Mouse (Mus musculus): ENCODE data around the gene Nudt17. TPM values are rescaled to one million over a fixed set of nuclear protein-coding genes. Genes with fewer than 3 reads are reported as not detected.

Gene Nudt17
- polyA plus RNA-seq, 1 experiment from 2014 or later, result 8.2 TPM

DNA sequence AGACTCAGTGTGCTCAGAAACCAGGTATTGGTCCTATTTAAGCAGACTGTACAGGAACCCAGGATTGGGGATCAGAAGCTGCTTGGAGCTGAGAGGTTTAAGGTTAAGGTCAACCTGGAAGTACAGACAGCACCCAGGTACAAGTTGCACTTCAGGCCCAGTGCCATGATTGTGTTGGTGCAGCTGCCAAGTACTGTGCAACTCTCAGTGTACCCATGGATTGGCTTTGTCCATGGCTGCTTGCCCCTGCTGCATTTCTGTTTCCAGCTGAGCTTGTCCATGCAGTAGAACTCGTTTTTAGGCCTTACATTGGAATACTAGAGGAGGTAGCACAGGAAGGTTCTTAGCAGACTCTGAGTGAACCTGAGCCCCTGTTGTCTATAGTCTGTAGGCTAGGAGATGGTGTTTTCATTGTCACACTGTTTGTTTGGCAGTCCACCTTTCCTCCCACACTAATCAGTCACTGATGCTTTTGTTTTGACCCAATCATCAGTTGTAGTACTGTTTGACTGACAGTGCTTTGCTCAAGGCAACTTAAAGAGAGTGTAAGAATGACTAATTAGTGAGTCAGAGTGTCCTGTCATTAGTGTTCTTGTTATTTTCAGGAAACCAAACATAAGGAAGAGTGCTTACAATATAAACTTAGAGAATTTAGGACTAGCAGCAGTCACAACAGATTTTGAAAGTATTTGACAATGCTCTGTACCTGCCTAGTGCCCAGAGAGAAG lies 28.8 kb upstream of the Nudt17 start:
- Histone ChIP-seq H3K27me3 (ENCODE audit: insufficient read depth, low read length) (no peaks in the 10 kb centered on the region), H3K4me2 (no peak overlapping the region), H3K4me1 (ENCODE audit: insufficient read depth) (no peaks in the 10 kb centered on the region), H3K9ac (no peak overlapping the region), H3K9me3 (ENCODE audit: low read depth, low read length) (no peaks in the 10 kb centered on the region), H3K36me3 (ENCODE audit: insufficient read depth) (no peaks in the 10 kb centered on the region), H3K4me3 (ENCODE audit: low read depth, low read length) (no peak overlapping the region), H3K27ac (ENCODE audit: low read depth) (no peak overlapping the region)
- 48% methylated on average over 1 of the region's 1 CpGs for WGBS
- no peak for ATAC-seq (ENCODE audit: insufficient read depth)
- DNase-seq, result no peak
- no peak for TF ChIP-seq CTCF (IDR thresholded peaks at IDR 0.05; ENCODE audit: low read depth)

DNA sequence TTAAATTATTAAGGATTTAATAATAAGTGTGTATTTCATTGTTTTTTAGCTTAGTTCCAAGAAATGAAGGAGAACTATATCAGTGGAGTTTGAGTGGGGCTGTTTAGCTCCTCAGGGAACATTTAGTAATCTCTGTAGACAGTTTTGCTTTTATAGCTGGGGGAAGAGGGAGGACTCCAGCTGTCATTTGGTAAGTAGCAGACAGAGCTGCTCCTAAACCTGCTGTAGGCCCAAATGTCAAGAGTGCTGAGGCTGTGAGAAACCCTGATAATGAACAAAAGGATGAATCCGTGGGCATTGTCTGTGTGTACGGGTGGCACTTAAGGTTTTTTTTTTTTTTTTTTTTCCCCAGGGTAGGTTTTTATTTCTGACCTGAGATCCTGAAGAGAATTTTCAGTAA lies 26.8 kb upstream of the Nudt17 start:
- Histone ChIP-seq H3K9me3 (ENCODE audit: low read depth, low read length) (no peaks in the 10 kb centered on the region), H3K4me1 (ENCODE audit: insufficient read depth) (no peaks in the 10 kb centered on the region), H3K27me3 (ENCODE audit: insufficient read depth, low read length) (no peaks in the 10 kb centered on the region), H3K27ac (ENCODE audit: low read depth) (no peak overlapping the region), H3K36me3 (ENCODE audit: insufficient read depth) (no peaks in the 10 kb centered on the region), H3K9ac (no peak overlapping the region), H3K4me3 (ENCODE audit: low read depth, low read length) (no peak overlapping the region), H3K4me2 (no peak overlapping the region)
- 81% methylated on average over 2 of the region's 2 CpGs for WGBS
- DNase-seq (no peak), ATAC-seq (ENCODE audit: insufficient read depth) (no peak)
- TF ChIP-seq CTCF (IDR thresholded peaks at IDR 0.05; ENCODE audit: low read depth), result no peak

DNA sequence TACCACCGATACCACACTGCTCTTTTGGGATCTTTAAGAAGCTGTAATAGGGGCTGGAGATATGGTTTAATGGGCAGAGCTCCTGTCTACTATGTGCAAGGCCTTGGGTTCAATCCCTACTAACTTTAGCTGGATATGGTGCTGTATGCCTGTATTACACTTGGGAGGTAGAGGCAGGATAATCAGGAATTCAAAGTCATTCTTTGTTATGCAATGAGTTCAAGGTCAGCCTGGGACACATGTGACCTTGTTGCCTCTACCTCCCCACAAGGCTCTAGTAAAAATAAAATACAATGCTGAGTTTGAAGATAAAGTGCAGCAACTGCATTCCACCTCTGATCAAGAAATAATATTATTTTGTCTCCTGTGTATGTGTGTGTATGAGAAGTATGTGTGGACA lies 25.6 kb upstream of the Nudt17 start:
- H3K4me2 ChIP-seq, result no peak overlapping the region
- DNase-seq (no peak), ATAC-seq (ENCODE audit: insufficient read depth) (no peak)
- H3K9me3 ChIP-seq (ENCODE audit: low read depth, low read length), result no peaks in the 10 kb centered on the region
- H3K27ac ChIP-seq (ENCODE audit: low read depth), result no peak overlapping the region
- WGBS, result 93% methylated on average over 1 of the region's 1 CpGs
- no peak overlapping the region for H3K4me3 ChIP-seq (ENCODE audit: low read depth, low read length)
- no peak for TF ChIP-seq CTCF (IDR thresholded peaks at IDR 0.05; ENCODE audit: low read depth)
- no peaks in the 10 kb centered on the region for H3K27me3 ChIP-seq (ENCODE audit: insufficient read depth, low read length)
- no peak overlapping the region for H3K9ac ChIP-seq
- no peaks in the 10 kb centered on the region for H3K36me3 ChIP-seq (ENCODE audit: insufficient read depth)
- H3K4me1 ChIP-seq (ENCODE audit: insufficient read depth), result peaks cover 7% of the 10 kb centered on the region

DNA sequence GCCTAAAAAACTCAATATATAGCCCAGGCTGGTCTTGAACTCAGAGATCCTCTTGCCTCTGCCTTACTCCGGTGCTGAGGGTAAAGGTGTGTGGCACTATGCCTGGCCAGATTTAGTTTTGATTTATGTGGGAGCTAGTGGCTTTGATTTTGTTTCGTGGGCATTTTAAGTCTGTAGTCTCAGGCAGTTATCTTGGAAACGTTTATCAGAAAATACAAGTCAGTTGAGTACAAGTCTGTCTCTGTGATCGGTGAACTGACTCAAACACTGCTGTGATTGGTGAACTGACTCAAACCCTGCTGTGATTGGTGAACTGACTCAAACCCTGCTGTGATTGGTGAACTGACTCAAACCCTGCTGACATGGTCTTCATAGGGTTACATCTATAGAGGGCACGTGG lies 22.4 kb upstream of the Nudt17 start:
- no peak overlapping the region for H3K4me3 ChIP-seq (ENCODE audit: low read depth, low read length)
- no peak for ATAC-seq (ENCODE audit: insufficient read depth)

DNA sequence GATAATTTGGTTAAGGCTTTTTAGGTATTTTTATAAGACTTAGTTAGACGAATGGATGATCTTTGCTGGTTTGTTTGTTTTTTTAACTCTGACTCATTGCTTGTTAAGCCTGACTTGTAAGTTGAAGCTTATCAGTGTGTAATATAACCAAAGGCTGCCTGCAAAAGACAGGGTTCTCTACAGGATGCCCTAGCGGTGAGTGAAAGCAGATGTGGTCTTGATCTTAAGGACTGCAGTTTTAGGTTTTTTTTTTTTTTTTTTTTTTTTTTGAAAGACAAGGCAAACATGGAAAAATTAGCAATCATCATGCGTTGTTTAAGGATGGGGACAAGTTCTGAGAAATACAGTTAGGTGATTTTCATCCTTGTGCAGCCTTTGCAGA lies 21.0 kb upstream of the Nudt17 start:
- ATAC-seq (ENCODE audit: insufficient read depth) (no peak), DNase-seq (peak; percentile 57)
- WGBS, result 27% methylated on average over 3 of the region's 3 CpGs
- Histone ChIP-seq H3K36me3 (ENCODE audit: insufficient read depth) (0 out of 2 replicates have a peak, but pooled peaks cover 7% of the 10 kb centered on the region), H3K27me3 (ENCODE audit: insufficient read depth, low read length) (no peaks in the 10 kb centered on the region), H3K27ac (ENCODE audit: low read depth) (no peak overlapping the region), H3K9me3 (ENCODE audit: low read depth, low read length) (no peaks in the 10 kb centered on the region), H3K4me3 (ENCODE audit: low read depth, low read length) (no peak overlapping the region), H3K4me1 (ENCODE audit: insufficient read depth) (peaks cover 14% of the 10 kb centered on the region), H3K4me2 (peak overlapping the region; percentile 62), H3K9ac (no peak overlapping the region)
- peak; percentile 31; the same call in 1 of the 2 replicates for TF ChIP-seq CTCF (IDR thresholded peaks at IDR 0.05; ENCODE audit: low read depth)

More for the DNA sequence above, 22.4 kb upstream of the Nudt17 start:
- no peak for TF ChIP-seq CTCF (IDR thresholded peaks at IDR 0.05; ENCODE audit: low read depth)
- Histone ChIP-seq H3K27me3 (ENCODE audit: insufficient read depth, low read length) (no peaks in the 10 kb centered on the region), H3K4me1 (ENCODE audit: insufficient read depth) (peaks cover 14% of the 10 kb centered on the region), H3K9me3 (ENCODE audit: low read depth, low read length) (no peaks in the 10 kb centered on the region), H3K27ac (ENCODE audit: low read depth) (no peak overlapping the region), H3K9ac (no peak overlapping the region), H3K36me3 (ENCODE audit: insufficient read depth) (no peaks in the 10 kb centered on the region), H3K4me2 (no peak overlapping the region)
- no peak for DNase-seq
- 67% methylated on average over 5 of the region's 5 CpGs for WGBS

DNA sequence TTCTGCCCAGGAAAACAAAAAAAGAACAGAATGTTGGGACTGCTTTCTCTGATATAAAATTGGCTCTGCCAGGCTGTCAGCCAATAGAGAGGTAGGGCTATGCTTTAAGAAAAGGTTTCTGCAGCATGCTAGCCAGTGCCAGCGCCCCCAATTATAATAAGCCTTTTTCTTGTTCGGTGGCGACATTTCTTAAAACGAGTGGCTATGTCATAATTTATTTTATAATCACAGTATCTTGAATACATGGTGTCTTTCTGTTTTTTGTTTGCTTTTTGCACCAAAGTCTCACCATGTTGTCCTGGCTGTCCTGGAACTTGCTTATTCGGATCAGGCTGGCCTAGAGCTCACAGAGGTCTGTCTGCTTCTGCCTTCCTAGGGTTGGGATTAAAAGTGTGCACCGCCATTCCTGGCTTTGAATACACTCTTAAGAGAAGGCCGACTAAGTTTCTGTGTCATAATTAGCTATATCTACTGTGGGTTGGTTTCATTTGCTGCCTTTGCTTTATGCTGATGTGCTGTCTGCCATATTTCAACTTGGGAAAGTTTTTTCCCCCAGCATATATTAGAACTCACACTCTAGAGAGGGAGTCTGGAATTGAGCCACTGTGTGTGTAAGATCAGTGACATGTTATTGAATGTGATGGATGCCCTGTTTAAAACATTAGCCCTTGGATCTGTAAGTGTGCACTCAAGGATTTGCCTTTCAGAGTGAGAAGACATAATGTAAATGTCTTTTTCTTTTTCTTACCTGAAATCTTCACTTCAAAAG lies 20.5 kb upstream of the Nudt17 start:
- 28% methylated on average over 7 of the region's 7 CpGs for WGBS
- peak overlapping the region; percentile 82 for H3K9ac ChIP-seq
- peak overlapping the region; percentile 93 for H3K4me3 ChIP-seq (ENCODE audit: low read depth, low read length)
- H3K27ac ChIP-seq (ENCODE audit: low read depth), result peak overlapping the region; percentile 84; the same call in 1 of the 2 replicates
- ATAC-seq (ENCODE audit: insufficient read depth) (no peak), DNase-seq (peak; percentile 32)
- H3K4me2 ChIP-seq, result peak overlapping the region; percentile 62
- H3K4me1 ChIP-seq (ENCODE audit: insufficient read depth), result peaks cover 14% of the 10 kb centered on the region
- TF ChIP-seq CTCF (IDR thresholded peaks at IDR 0.05; ENCODE audit: low read depth), result no peak
- no peaks in the 10 kb centered on the region for H3K9me3 ChIP-seq (ENCODE audit: low read depth, low read length)
- no peaks in the 10 kb centered on the region for H3K27me3 ChIP-seq (ENCODE audit: insufficient read depth, low read length)
- H3K36me3 ChIP-seq (ENCODE audit: insufficient read depth), result peaks cover 8% of the 10 kb centered on the region; the same call in 1 of the 2 replicates
